Mouse (Mus musculus) CH12.LX (cell line): ENCODE data around the gene Antxrl. TPM values are rescaled to one million over a fixed set of nuclear protein-coding genes. Genes with fewer than 3 reads are reported as not detected.

Experiments used
- DNase-seq: peaks from one replicate; pipeline ENCODE4 v3.0.0-alpha.2; 2013; ENCODE audit errors: extremely low read depth
- H3K27ac ChIP-seq: 2 replicates; pipeline ENCODE4 v1.5.1; 2012; ENCODE audit warnings: low read depth, mild to moderate bottlenecking, control low read depth, moderate library complexity; ENCODE audit not compliant: insufficient read depth
- H3K27me3 ChIP-seq: replicated peaks from 2 replicates; pipeline ENCODE3; 2012; ENCODE audit warnings: inconsistent platforms
- H3K36me3 ChIP-seq, 2 experiments: replicated peaks in 1 of 2; 2 replicates each; pipeline versions ENCODE3 to v1.6.1; 2012; ENCODE audit warnings: inconsistent platforms in 1 of 2, low read length in 1 of 2, mild to moderate bottlenecking in 1 of 2, mixed read lengths in 1 of 2, moderate library complexity in 1 of 2; ENCODE audit not compliant: control insufficient read depth in 1 of 2, insufficient read depth in 1 of 2
- H3K4me1 ChIP-seq, 2 experiments: 2 replicates each; pipeline ENCODE4 v1.6.1; 2012; ENCODE audit warnings: inconsistent platforms in 1 of 2, moderate library complexity in 1 of 2; ENCODE audit not compliant: insufficient read depth in 2 of 2, control insufficient read depth in 1 of 2
- H3K4me2 ChIP-seq: 2 replicates; pipeline ENCODE4 v1.6.1; 2012; ENCODE audit warnings: low read depth, mild to moderate bottlenecking, control low read depth; ENCODE audit not compliant: poor library complexity, insufficient read depth, severe bottlenecking
- H3K4me3 ChIP-seq, 3 experiments: fragments of 150-350 bp in 1 of 3; sonication (generic) in 1 of 3; replicated peaks in 1 of 3; 2 replicates each; pipeline versions ENCODE3 to v1.5.1; 2011 to 2012; ENCODE audit warnings: low read depth in 2 of 3, low read length in 2 of 3, mild to moderate bottlenecking in 2 of 3, moderate library complexity in 2 of 3, control low read depth in 1 of 3, improper control_type of control experiment in 1 of 3, inconsistent platforms in 1 of 3, mixed read lengths in 1 of 3; ENCODE audit not compliant: poor library complexity in 1 of 3
- H3K79me2 ChIP-seq: replicated peaks from 2 replicates; pipeline ENCODE4 v1.6.1; 2012; ENCODE audit warnings: mild to moderate bottlenecking, moderate library complexity; ENCODE audit not compliant: control insufficient read depth, poor library complexity, insufficient read depth, severe bottlenecking; ENCODE audit errors: extremely low read depth
- H3K9ac ChIP-seq: 2 replicates; pipeline ENCODE4 v1.6.1; 2012; ENCODE audit warnings: low read depth, mild to moderate bottlenecking, control low read depth, moderate library complexity; ENCODE audit not compliant: insufficient read depth
- H3K9me3 ChIP-seq: replicated peaks from 2 replicates; pipeline ENCODE3; 2012; ENCODE audit warnings: low read length, inconsistent platforms, mixed read lengths
- CHD1 ChIP-seq: IDR thresholded peaks from 2 replicates; pipeline ENCODE4 v1.6.1; 2012; ENCODE audit warnings: low read depth, low read length, improper control_type of control experiment, inconsistent platforms
- CHD2 ChIP-seq: IDR thresholded peaks from 2 replicates; pipeline ENCODE4 v1.6.1; 2011; ENCODE audit warnings: low read length, improper control_type of control experiment
- CTCF ChIP-seq, 2 experiments: IDR thresholded peaks in 1 of 2; conservative IDR thresholded peaks in 1 of 2; 2 replicates each; pipeline ENCODE4 v1.5.1; 2011 to 2012; ENCODE audit warnings: low read depth in 2 of 2, low read length in 2 of 2, improper control_type of control experiment in 1 of 2, inconsistent platforms in 1 of 2, mild to moderate bottlenecking in 1 of 2, moderate library complexity in 1 of 2
- E2F4 ChIP-seq: IDR thresholded peaks from 2 replicates; pipeline ENCODE4 v1.6.1; 2011; ENCODE audit warnings: low read depth, low read length, improper control_type of control experiment; ENCODE audit not compliant: insufficient replicate concordance
- ELF1 ChIP-seq: IDR thresholded peaks from 2 replicates; pipeline ENCODE4 v1.6.1; 2014; ENCODE audit warnings: low read depth, mild to moderate bottlenecking, inconsistent platforms, low read length, improper control_type of control experiment
- ETS1 ChIP-seq: conservative IDR thresholded peaks from 2 replicates; pipeline ENCODE4 v1.6.1; 2012; ENCODE audit warnings: low read depth, mild to moderate bottlenecking, inconsistent platforms, low read length, improper control_type of control experiment, moderate library complexity
- HCFC1 ChIP-seq: IDR thresholded peaks from 2 replicates; pipeline ENCODE4 v1.6.1; 2012; ENCODE audit warnings: low read depth, mild to moderate bottlenecking, inconsistent platforms, low read length, improper control_type of control experiment
- KAT2A ChIP-seq: IDR thresholded peaks from 2 replicates; pipeline ENCODE4 v1.6.1; 2012; ENCODE audit warnings: low read length, improper control_type of control experiment, inconsistent platforms; ENCODE audit not compliant: insufficient replicate concordance
- MAX ChIP-seq: IDR thresholded peaks from 2 replicates; pipeline ENCODE4 v1.6.1; 2011; ENCODE audit warnings: low read length, improper control_type of control experiment
- MEF2A ChIP-seq: IDR thresholded peaks from 2 replicates; pipeline ENCODE4 v1.6.1; 2014; ENCODE audit warnings: low read depth, mild to moderate bottlenecking, inconsistent platforms, low read length, improper control_type of control experiment, borderline replicate concordance
- MXI1 ChIP-seq: IDR thresholded peaks from 2 replicates; pipeline ENCODE4 v1.6.1; 2011; ENCODE audit warnings: mild to moderate bottlenecking, low read depth, low read length, improper control_type of control experiment
- MYC ChIP-seq: IDR thresholded peaks from 2 replicates; pipeline ENCODE4 v1.6.1; 2011; ENCODE audit warnings: low read depth, mild to moderate bottlenecking, improper control_type of control experiment, low read length
- POLR2AphosphoS2 ChIP-seq: IDR thresholded peaks from 2 replicates; pipeline ENCODE4 v1.6.1; 2011; ENCODE audit warnings: low read depth, low read length, improper control_type of control experiment
- RAD21 ChIP-seq: IDR thresholded peaks from 2 replicates; pipeline ENCODE4 v1.6.1; 2011; ENCODE audit warnings: low read depth, mild to moderate bottlenecking, low read length, improper control_type of control experiment, moderate library complexity
- RCOR1 ChIP-seq: conservative IDR thresholded peaks from 2 replicates; pipeline ENCODE4 v1.6.1; 2012; ENCODE audit warnings: low read depth, mild to moderate bottlenecking, inconsistent platforms, low read length, improper control_type of control experiment
- SIN3A ChIP-seq: IDR thresholded peaks from 2 replicates; pipeline ENCODE4 v1.6.1; 2012; ENCODE audit warnings: low read length, improper control_type of control experiment, inconsistent platforms
- SMC3 ChIP-seq: IDR thresholded peaks from 2 replicates; pipeline ENCODE4 v1.6.1; 2011; ENCODE audit warnings: low read depth, low read length, improper control_type of control experiment
- TBP ChIP-seq: conservative IDR thresholded peaks from 2 replicates; pipeline ENCODE4 v1.6.1; 2011; ENCODE audit warnings: low read depth, low read length, improper control_type of control experiment
- TCF12 ChIP-seq: IDR thresholded peaks from 2 replicates; pipeline ENCODE4 v1.6.1; 2014; ENCODE audit warnings: low read depth, mild to moderate bottlenecking, inconsistent platforms, low read length, improper control_type of control experiment
- ZC3H11A ChIP-seq: IDR thresholded peaks from 2 replicates; pipeline ENCODE4 v1.6.1; 2012; ENCODE audit warnings: low read depth, mild to moderate bottlenecking, inconsistent platforms, low read length, improper control_type of control experiment
- ZNF384 ChIP-seq: IDR thresholded peaks from 2 replicates; pipeline ENCODE4 v1.6.1; 2012; ENCODE audit warnings: low read depth, low read length, improper control_type of control experiment, inconsistent platforms
- dilution Hi-C: fragments of 300-500 bp; cut with MboI; formaldehyde crosslinking; loops from 2 replicates; pipeline ENCODE4 v1.14.3; 2020; ENCODE audit warnings: low sequenced_read_pairs; ENCODE audit not compliant: extremely low pct_unique_long_range_greater_than_20kb, extremely low pct_ligation_motif_present
- in situ Hi-C: fragments of 300-500 bp; cut with MboI; formaldehyde crosslinking; loops from 3 replicates; pipeline ENCODE4 v1.14.3; 2019; ENCODE audit warnings: low sequenced_read_pairs, low pct_ligation_motif_present, low pct_unique_long_range_greater_than_20kb, mixed read lengths
- polyA plus RNA-seq: library from polyadenylated mRNA; unstranded; fragments of >175 nt; gene quantifications from 2 replicates; pipeline ENCODE4 v1.2.1, GENCODE M21; 2012; ENCODE audit warnings: low read depth; ENCODE audit not compliant: insufficient read length
- total RNA-seq, 2 experiments: library from RNA; depleted of rRNA; stranded (reverse); fragments of 300-350 nt in 1 of 2; fragments of >200 nt in 1 of 2; gene quantifications; 2 replicates each; pipeline ENCODE4 v1.2.3; 2012 to 2014

Gene Antxrl
- total and polyA plus RNA-seq, 3 experiments: not detected

DNA sequence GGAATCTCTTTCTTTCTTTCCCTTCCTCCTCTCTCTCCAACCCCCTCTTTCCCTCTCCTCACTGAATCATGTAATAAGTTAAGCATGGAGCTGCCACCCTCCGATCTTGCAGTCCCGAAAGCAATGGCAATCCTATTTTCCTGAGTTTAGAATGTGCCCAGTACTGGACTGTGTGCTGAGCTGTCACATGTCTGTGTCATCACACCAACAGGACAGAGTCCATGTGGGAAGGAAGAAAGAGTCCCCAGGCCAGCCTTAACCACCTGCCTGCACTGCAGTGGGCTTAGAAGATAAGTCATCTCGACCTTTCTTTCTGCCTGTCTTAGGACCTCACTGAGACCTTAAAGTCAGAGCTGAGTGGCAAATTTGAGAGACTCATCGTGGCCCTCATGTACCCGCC, 39.0 kb downstream of the Antxrl start:
- no peaks in the 10 kb centered on the region for H3K9me3 ChIP-seq
- TF ChIP-seq SIN3A (no peak), MYC (no peak), TCF12 (no peak), RAD21 (no peak), ELF1 (no peak), HCFC1 (no peak), SMC3 (no peak), ZNF384 (no peak), CHD2 (no peak), KAT2A (no peak), CHD1 (no peak), MXI1 (no peak)
- H3K4me2 ChIP-seq: no peak overlapping the region
- no peak overlapping the region for H3K27ac ChIP-seq
- H3K9ac ChIP-seq: no peak overlapping the region
- H3K4me3 ChIP-seq: no peak overlapping the region
- no peaks in the 10 kb centered on the region for H3K79me2 ChIP-seq
- no peaks in the 10 kb centered on the region for H3K36me3 ChIP-seq
- in situ Hi-C loops (no loop called here), dilution Hi-C loops (no loop called here)
- no peak for DNase-seq
- H3K27me3 ChIP-seq: no peaks in the 10 kb centered on the region
- peaks cover 2 to 5% of the 10 kb centered on the region in 2 experiments; a peak in 1 of 4 replicates for H3K4me1 ChIP-seq

DNA sequence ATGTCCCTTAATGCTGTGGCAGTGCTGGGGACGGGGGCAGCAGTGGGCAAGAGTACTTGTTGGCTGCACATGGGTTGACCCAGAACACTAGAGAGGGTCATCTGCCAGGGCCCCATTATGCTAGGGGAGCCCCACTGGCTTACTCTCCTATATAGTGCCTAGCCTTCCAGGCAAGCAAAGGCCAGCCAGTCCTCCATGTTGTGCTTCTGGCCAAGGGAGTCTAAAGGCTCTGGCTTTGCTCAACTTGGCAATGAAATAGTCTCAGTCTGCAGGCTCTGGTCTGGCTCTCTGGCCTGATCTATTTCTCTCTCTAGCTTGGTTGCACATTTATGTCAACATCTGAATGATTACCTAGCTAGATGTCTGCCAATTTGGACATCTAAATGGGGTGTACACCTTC, 40.3 kb downstream of the Antxrl start:
- dilution Hi-C loops (no loop called here), in situ Hi-C loops (no loop called here)
- H3K36me3 ChIP-seq: no peaks in the 10 kb centered on the region
- peaks cover 0 to 1% of the 10 kb centered on the region in 2 experiments; a peak in 1 of 4 replicates for H3K4me1 ChIP-seq
- no peak overlapping the region for H3K4me2 ChIP-seq
- H3K9me3 ChIP-seq: no peaks in the 10 kb centered on the region
- no peak overlapping the region for H3K9ac ChIP-seq
- TF ChIP-seq MEF2A (no peak), POLR2AphosphoS2 (no peak)
- TF ChIP-seq, all 38 proteins: peak for 0
- Histone ChIP-seq H3K79me2 (no peaks in the 10 kb centered on the region), H3K27ac (no peak overlapping the region), H3K4me3 (no peak overlapping the region), H3K27me3 (no peaks in the 10 kb centered on the region)
- no peak for DNase-seq

DNA sequence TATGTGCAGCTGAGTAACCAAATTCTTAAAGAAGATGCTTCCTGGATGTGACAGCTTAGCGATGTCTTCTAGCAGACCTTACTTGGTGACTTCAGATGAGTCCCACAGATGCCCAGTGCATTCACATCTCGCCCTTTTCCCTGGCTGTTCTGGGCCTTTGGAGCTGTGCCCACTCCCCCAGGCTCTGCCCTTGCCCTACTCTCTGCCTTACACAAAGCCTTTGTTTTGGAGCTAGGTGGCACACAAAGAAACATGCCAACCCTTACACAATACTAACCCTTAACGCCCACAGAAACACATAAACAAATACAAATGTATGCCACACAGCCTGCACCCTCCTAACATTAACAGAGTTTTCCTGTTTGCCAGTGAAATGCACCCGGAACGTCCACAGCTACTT, 43.7 kb downstream of the Antxrl start:
- TF ChIP-seq CTCF (conservative IDR thresholded peaks at IDR 0.05 in 1 of 2, IDR thresholded peaks at IDR 0.05 in 1 of 2; ENCODE audit: low read depth in 2 of 2, low read length in 2 of 2) (no peak), E2F4 (no peak), RCOR1 (no peak), KAT2A (no peak), MYC (no peak), RAD21 (no peak), MXI1 (no peak), ZC3H11A (no peak), MAX (no peak), SIN3A (no peak), ETS1 (no peak), TBP (no peak)
- Histone ChIP-seq H3K36me3 (no peaks in the 10 kb centered on the region), H3K9ac (no peak overlapping the region), H3K27ac (no peak overlapping the region), H3K4me1 (peaks cover 4 to 7% of the 10 kb centered on the region in 2 experiments; a peak in 2 of 4 replicates), H3K4me3 (no peak overlapping the region), H3K79me2 (no peaks in the 10 kb centered on the region), H3K27me3 (no peaks in the 10 kb centered on the region), H3K4me2 (no peak overlapping the region), H3K9me3 (no peaks in the 10 kb centered on the region)
- dilution Hi-C loops (no loop called here), in situ Hi-C loops (no loop called here)
- no peak for DNase-seq
